Mouse (Mus musculus) spleen, adult 18-20 months (tissue): ENCODE measurements at regions not wholly inside any gene's neighbourhood (a gene's known extent, or its start where the extent isn't known, plus 50 kb on each side); places are given as distances from the start of the nearest gene placed in this dataset.
A peak's percentile ranks its signal among the peaks of the same experiment; 100 is the strongest.

Experiments used
- DNase-seq, 2 experiments: peaks; one replicate each; pipeline ENCODE4 v3.0.0; 2022; ENCODE audit warnings: mixed read lengths in 2 of 2

- DNase-seq, result no peak
Observed at GRCm38 (mm10) chr10:43718768-43719167, 140.7 kb downstream of the Cd24a start.

GRCm38 (mm10) chr10:43721356-43721755, 143.3 kb downstream of the Cd24a start:
- DNase-seq, result no peak

GRCm38 (mm10) chr10:43722164-43722563, 144.1 kb downstream of the Cd24a start:
- DNase-seq, result no peak

- peak in 1 of 2 experiments; percentile 28 for DNase-seq
Observed at GRCm38 (mm10) chr10:43722711-43723614, 144.9 kb downstream of the Cd24a start.

GRCm38 (mm10) chr10:43723615-43723937, 145.5 kb downstream of the Cd24a start:
- no peak for DNase-seq

- no peak for DNase-seq
Observed at GRCm38 (mm10) chr10:43727746-43728145, 149.7 kb downstream of the Cd24a start.

GRCm38 (mm10) chr10:43729184-43729583, 151.1 kb downstream of the Cd24a start:
- no peak for DNase-seq

- no peak for DNase-seq
Observed at GRCm38 (mm10) chr10:43733618-43734415, 155.7 kb downstream of the Cd24a start.

GRCm38 (mm10) chr10:43739181-43739580, 161.1 kb downstream of the Cd24a start:
- DNase-seq, result no peak

GRCm38 (mm10) chr10:43739718-43740117, 161.6 kb downstream of the Cd24a start:
- no peak for DNase-seq

GRCm38 (mm10) chr10:43740204-43740865, 161.2 kb downstream of the Qrsl1 start:
- DNase-seq, result no peak

- DNase-seq, result no peak
Observed at GRCm38 (mm10) chr10:43741361-43742084, 160.0 kb downstream of the Qrsl1 start.

- no peak for DNase-seq
Observed at GRCm38 (mm10) chr10:43742085-43743054, 159.2 kb downstream of the Qrsl1 start.

- no peak for DNase-seq
Observed at GRCm38 (mm10) chr10:43743188-43744120, 158.1 kb downstream of the Qrsl1 start.

- DNase-seq, result no peak
Observed at GRCm38 (mm10) chr10:43745931-43746630, 155.5 kb downstream of the Qrsl1 start.

GRCm38 (mm10) chr10:43746631-43747001, 154.9 kb downstream of the Qrsl1 start:
- DNase-seq, result no peak

- no peak for DNase-seq
Observed at GRCm38 (mm10) chr10:43747541-43747940, 154.0 kb downstream of the Qrsl1 start.

- no peak for DNase-seq
Observed at GRCm38 (mm10) chr10:43748300-43748699, 153.2 kb downstream of the Qrsl1 start.

GRCm38 (mm10) chr10:43749496-43750110, 151.9 kb downstream of the Qrsl1 start:
- no peak for DNase-seq
